Mouse (Mus musculus) adrenal gland, postnatal 36 days (tissue): Measurements from ENCODE around the gene Arhgef28. TPM values are rescaled to one million over a fixed set of nuclear protein-coding genes. Genes with fewer than 3 reads are reported as not detected.

Experiments used
- DNase-seq, 2 experiments: peaks; one replicate each; pipeline ENCODE4 v3.0.0; 2021; ENCODE audit warnings: mixed read lengths in 1 of 2
- total RNA-seq, 2 experiments: library from RNA; stranded (reverse); gene quantifications; 2 replicates each; pipeline ENCODE4 v1.2.3; 2021

The Arhgef28 gene
- total RNA-seq, 2 experiments from 2014 or later = 13.7 to 19.4 TPM

GRCm38 (mm10) chr13:98183157-98183878 is 22.9 kb downstream of the Arhgef28 start:
- peak in 1 of 2 experiments; percentile 22 for DNase-seq

GRCm38 (mm10) chr13:98182330-98182729 is 23.9 kb downstream of the Arhgef28 start:
- no peak for DNase-seq

- peak in 1 of 2 experiments; percentile 29 for DNase-seq
Observed at GRCm38 (mm10) chr13:98180636-98181035, 25.6 kb downstream of the Arhgef28 start.

GRCm38 (mm10) chr13:98175323-98176007 is 30.8 kb downstream of the Arhgef28 start:
- DNase-seq = no peak

- no peak for DNase-seq
Observed at GRCm38 (mm10) chr13:98173008-98173407, 33.2 kb downstream of the Arhgef28 start.

- DNase-seq = no peak
Observed at GRCm38 (mm10) chr13:98172365-98172764, 33.9 kb downstream of the Arhgef28 start.

GRCm38 (mm10) chr13:98171706-98172105 is 34.5 kb downstream of the Arhgef28 start:
- DNase-seq = no peak

GRCm38 (mm10) chr13:98171257-98171656 is 35.0 kb downstream of the Arhgef28 start:
- no peak for DNase-seq

GRCm38 (mm10) chr13:98164878-98165277 is 41.4 kb downstream of the Arhgef28 start:
- DNase-seq = no peak

- no peak for DNase-seq
Observed at GRCm38 (mm10) chr13:98161496-98161895, 44.7 kb downstream of the Arhgef28 start.

GRCm38 (mm10) chr13:98156656-98157055 is 49.6 kb downstream of the Arhgef28 start:
- no peak for DNase-seq

GRCm38 (mm10) chr13:98152759-98153158 is 53.5 kb downstream of the Arhgef28 start:
- DNase-seq = no peak

- no peak for DNase-seq
Observed at GRCm38 (mm10) chr13:98147532-98147931, 58.7 kb downstream of the Arhgef28 start.

- DNase-seq = no peak
Observed at GRCm38 (mm10) chr13:98146573-98147160, 59.6 kb downstream of the Arhgef28 start.

GRCm38 (mm10) chr13:98145310-98145709 is 60.9 kb downstream of the Arhgef28 start:
- DNase-seq = no peak

GRCm38 (mm10) chr13:98143000-98143399 is 63.2 kb downstream of the Arhgef28 start:
- no peak for DNase-seq

- DNase-seq = no peak
Observed at GRCm38 (mm10) chr13:98140626-98141025, 65.6 kb downstream of the Arhgef28 start.

GRCm38 (mm10) chr13:98138786-98139185 is 67.5 kb downstream of the Arhgef28 start:
- no peak for DNase-seq

GRCm38 (mm10) chr13:98135890-98136555 is 70.2 kb downstream of the Arhgef28 start:
- DNase-seq = peak in 1 of 2 experiments; percentile 25

GRCm38 (mm10) chr13:98132951-98133350 is 73.3 kb downstream of the Arhgef28 start:
- DNase-seq = no peak

- DNase-seq = no peak
Observed at GRCm38 (mm10) chr13:98132264-98132663, 74.0 kb downstream of the Arhgef28 start.

GRCm38 (mm10) chr13:98125666-98126065 is 80.6 kb downstream of the Arhgef28 start:
- no peak for DNase-seq
